Mouse (Mus musculus) left cerebral cortex, postnatal 36 days (tissue): ENCODE measurements around the gene Sorbs1. TPM values are rescaled to one million over a fixed set of nuclear protein-coding genes. Genes with fewer than 3 reads are reported as not detected.

Experiments
- DNase-seq, 2 experiments: peaks; one replicate each; pipeline ENCODE4 v3.0.0; 2021 to 2022; ENCODE audit warnings: low spot score in 2 of 2, mixed read lengths in 1 of 2
- intact Hi-C: fragments of 180-260 bp; cut with DNase I; formaldehyde crosslinking; loops from one replicate; pipeline ENCODE4 v1.15.1; 2025
- total RNA-seq, 2 experiments: library from RNA; stranded (reverse); gene quantifications; 2 replicates each; pipeline ENCODE4 v1.2.3; 2021

The Sorbs1 gene
- total RNA-seq, 2 experiments from 2014 or later, result 111 to 167 TPM

GRCm38 (mm10) chr19:40257396-40257795 is 256.2 kb downstream of the Sorbs1 start:
- DNase-seq, result no peak
- intact Hi-C loops, result no loop called here

GRCm38 (mm10) chr19:40256376-40257050 is 257.1 kb downstream of the Sorbs1 start:
- no peak for DNase-seq
- intact Hi-C loops, result no loop called here

- DNase-seq, result no peak
- intact Hi-C loops, result no loop called here
Observed at GRCm38 (mm10) chr19:40255561-40255960, 258.0 kb downstream of the Sorbs1 start.

- no peak for DNase-seq
- intact Hi-C loops, result no loop called here
Observed at GRCm38 (mm10) chr19:40254741-40255140, 258.8 kb downstream of the Sorbs1 start.

- DNase-seq, result no peak
- intact Hi-C loops, result no loop called here
Observed at GRCm38 (mm10) chr19:40253768-40254167, 259.8 kb downstream of the Sorbs1 start.

GRCm38 (mm10) chr19:40251115-40251514 is 262.5 kb downstream of the Sorbs1 start:
- no peak for DNase-seq
- intact Hi-C loops, result no loop called here

- intact Hi-C loops, result no loop called here
- DNase-seq, result no peak
Observed at GRCm38 (mm10) chr19:40249352-40249751, 264.2 kb downstream of the Sorbs1 start.

GRCm38 (mm10) chr19:40248476-40248875 is 265.1 kb downstream of the Sorbs1 start:
- intact Hi-C loops, result no loop called here
- no peak for DNase-seq

GRCm38 (mm10) chr19:40247268-40247666 is 266.3 kb downstream of the Sorbs1 start:
- intact Hi-C loops, result no loop called here
- no peak for DNase-seq

- intact Hi-C loops, result no loop called here
- DNase-seq, result no peak
Observed at GRCm38 (mm10) chr19:40246646-40247267, 266.8 kb downstream of the Sorbs1 start.

Other genes starting within 250 kb of the Sorbs1 start
- gene Pdlim1, start 241.9 kb downstream of the Sorbs1 start, total RNA-seq, result 10 to 100 TPM; 16.1 to 21.2 TPM
- 10 to 100 TPM; 23.0 to 25.8 TPM for gene Aldh18a1, start 74.7 kb upstream of the Sorbs1 start, total RNA-seq
- gene Tctn3, start 98.5 kb upstream of the Sorbs1 start, total RNA-seq, result 10 to 100 TPM; 17.2 to 25.0 TPM
- 10 to 100 TPM; 12.5 to 16.9 TPM for gene Entpd1, start 98.6 kb upstream of the Sorbs1 start, total RNA-seq
- gene Cc2d2b, start 235.0 kb upstream of the Sorbs1 start, total RNA-seq, result 1 to 10 TPM in 1 of 2 experiments, under 1 TPM in 1; 0.39 to 1.3 TPM